Mouse (Mus musculus): Measurements from ENCODE around the gene Rhot1. TPM values are rescaled to one million over a fixed set of nuclear protein-coding genes. Genes with fewer than 3 reads are reported as not detected.
"Not testable (repeated sequence)": the region's sequence is repeated elsewhere in the genome, so short reads cannot be mapped to it uniquely, and the experiment has no call there.

Rhot1 gene
- total RNA-seq (2021), result 10 to 100 TPM; 45.4 to 50.6 TPM
- long read RNA-seq, experiment 1, full-length matches to known transcripts, result 38 of 84 reads
- long read RNA-seq, experiment 1, partial matches to known transcripts, result 5 of 84 reads
- long read RNA-seq, experiment 1, other reads (novel, unspliced or antisense), result 41 of 84 reads
- long read RNA-seq, experiment 2, full-length matches to known transcripts, result 52 of 97 reads
- long read RNA-seq, experiment 2, partial matches to known transcripts, result 4 of 97 reads
- long read RNA-seq, experiment 2, other reads (novel, unspliced or antisense), result 41 of 97 reads

GRCm38 (mm10) chr11:80208860-80209800 lies at the start of gene Rhot1:
Gene Rhot1 (plus strand): TSS chr11:80209019.
- peak; percentile 97 for DNase-seq

- no peak for DNase-seq
These were observed 47.8 kb upstream of the Rhot1 start for GRCm38 (mm10) chr11:80161041-80161440.

DNA sequence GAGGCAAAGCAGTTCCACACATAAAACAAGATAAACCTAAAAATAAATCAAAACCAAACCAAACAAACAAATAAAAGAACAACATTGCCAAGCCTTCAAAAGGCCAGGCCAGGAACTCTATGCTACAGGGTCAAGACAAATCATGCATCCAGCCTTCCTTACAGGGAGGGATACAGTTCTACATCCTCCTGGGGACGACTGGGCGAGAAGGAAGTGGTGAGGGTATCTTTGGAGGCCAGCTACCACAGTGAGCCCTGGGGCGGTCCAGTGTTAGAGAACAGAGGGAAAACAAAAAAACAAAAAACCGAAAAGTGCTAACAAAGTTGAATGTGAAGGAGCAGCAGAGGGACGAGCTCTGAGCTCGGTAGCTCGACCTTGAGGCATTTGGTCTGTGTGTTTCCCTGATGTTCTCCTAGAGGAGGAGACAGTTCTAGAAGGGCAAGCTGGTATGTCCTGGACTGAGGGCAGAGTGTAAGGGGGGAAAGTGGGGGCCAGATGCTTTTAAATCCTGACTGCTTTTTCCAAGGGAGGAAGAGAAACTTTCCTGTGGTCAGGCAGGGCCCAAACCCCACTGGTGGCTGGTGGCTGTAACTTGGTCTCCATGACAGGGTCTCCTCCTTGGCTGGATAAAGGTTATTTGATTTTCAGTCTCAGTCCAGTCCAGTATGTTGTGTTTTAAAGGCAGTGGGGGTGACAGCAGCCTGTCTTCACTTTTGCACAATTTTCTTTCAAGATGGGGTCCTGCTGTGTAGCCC lies 45.3 kb upstream of the Rhot1 start:
- DNase-seq, result no peak

- DNase-seq, result no peak
These were observed 44.6 kb upstream of the Rhot1 start for GRCm38 (mm10) chr11:80164224-80164623.

GRCm38 (mm10) chr11:80168121-80168520 lies 40.7 kb upstream of the Rhot1 start:
- no peak for DNase-seq

DNA sequence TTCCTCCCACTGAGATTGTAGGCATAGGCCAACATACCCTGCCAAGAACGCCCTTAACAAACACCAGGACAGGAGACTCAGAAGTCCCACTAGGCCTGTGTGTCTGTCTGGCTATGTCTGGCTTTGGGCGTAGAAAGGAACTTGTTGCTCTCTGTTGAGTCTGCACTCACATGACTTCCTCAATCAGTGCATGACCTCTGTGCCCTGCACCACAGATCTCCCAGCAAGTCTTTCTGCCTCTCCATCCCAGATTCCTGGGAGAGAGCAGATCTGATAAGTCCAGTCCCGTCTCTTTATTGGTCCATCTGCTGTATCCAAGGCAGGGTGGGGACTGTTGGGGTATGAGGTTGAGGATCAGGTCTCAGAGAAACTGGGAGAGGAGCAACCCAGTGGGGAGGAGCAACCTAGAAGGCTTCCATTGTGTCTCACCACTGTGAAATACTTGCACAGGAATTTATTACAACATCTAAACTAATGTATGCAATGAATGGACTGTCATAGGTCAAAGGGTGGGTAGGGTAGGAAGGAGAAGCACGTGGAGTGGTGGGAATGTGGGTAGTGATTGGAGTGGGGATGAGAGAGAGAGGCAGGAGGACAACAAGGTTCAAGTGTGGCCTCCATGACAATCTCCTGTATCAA lies 40.1 kb upstream of the Rhot1 start:
- DNase-seq, result no peak

- no peak for DNase-seq
These were observed 39.2 kb upstream of the Rhot1 start for GRCm38 (mm10) chr11:80169629-80170028.

DNA sequence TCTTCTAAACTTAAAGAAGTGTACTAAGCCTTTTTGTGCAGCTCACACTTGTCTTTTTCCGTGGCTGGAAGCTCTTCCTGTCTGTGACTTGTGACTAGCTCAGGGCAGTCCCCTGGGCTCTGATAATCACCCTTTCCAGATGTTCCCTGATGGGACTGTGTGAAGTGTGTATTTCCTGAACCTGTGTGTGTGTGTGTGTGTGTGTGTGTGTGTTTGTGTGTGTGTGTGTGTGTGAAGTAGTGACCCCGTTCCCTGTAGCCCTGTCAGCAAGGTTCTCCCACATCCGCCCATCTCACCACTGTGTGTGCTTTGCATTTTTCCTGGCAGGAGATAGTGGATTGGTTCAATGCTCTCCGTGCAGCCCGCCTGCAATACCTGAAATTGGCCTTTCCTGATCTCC lies 38.5 kb upstream of the Rhot1 start:
- DNase-seq, result no peak

DNA sequence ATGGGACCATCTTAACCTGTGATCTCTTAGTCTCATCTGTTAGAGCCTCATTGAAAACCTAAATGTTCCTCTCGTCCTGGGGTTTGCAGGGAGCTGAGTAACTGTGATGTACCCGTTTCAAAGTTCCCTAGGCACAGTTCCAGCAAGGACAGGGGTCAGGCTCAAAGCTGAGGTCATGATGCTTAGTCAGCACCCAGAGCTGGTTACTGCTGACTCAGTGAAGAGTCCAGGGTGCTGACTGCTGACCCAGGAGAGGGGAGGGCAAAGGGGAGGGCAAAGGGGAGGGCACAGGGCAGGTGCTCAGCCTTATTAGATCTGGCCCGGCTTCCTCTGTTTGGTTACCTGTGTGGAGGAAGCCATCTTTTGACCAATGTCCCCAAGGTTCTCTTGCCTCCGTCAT lies 36.9 kb upstream of the Rhot1 start:
- no peak for DNase-seq

DNA sequence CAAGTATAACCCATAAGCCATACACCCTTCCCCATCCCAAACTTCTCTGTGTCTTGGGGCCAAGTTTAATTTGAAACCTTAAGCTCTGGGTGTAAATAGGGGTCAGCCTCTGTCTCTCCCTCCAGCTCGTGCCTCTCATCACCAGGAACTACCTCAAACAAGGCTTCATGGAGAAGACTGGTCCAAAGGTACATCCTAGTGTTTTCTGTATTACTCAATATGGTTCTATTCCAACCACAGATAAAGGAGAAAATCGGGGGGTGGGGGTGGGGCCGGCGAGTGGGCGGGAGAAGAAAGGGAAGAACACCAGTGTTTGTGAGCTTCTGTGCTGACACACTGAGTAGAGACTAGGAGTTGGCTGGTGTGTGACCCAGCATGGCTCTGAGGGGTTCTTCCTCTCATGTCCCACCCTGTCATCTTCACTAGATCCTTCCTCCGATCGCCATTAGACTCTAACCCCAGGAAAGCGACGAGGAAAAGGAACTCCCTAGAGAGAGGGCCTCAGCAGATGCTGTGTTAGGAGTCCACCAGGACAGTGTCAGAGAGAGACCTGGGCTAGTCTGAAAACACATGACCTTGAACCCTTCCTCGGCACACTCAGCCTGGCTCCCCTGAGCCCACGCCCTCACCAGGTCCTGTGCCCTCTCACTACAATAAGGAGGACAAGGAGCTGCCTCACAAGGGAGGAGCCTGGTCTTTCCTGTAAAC lies 34.7 kb upstream of the Rhot1 start:
- DNase-seq, result no peak

DNA sequence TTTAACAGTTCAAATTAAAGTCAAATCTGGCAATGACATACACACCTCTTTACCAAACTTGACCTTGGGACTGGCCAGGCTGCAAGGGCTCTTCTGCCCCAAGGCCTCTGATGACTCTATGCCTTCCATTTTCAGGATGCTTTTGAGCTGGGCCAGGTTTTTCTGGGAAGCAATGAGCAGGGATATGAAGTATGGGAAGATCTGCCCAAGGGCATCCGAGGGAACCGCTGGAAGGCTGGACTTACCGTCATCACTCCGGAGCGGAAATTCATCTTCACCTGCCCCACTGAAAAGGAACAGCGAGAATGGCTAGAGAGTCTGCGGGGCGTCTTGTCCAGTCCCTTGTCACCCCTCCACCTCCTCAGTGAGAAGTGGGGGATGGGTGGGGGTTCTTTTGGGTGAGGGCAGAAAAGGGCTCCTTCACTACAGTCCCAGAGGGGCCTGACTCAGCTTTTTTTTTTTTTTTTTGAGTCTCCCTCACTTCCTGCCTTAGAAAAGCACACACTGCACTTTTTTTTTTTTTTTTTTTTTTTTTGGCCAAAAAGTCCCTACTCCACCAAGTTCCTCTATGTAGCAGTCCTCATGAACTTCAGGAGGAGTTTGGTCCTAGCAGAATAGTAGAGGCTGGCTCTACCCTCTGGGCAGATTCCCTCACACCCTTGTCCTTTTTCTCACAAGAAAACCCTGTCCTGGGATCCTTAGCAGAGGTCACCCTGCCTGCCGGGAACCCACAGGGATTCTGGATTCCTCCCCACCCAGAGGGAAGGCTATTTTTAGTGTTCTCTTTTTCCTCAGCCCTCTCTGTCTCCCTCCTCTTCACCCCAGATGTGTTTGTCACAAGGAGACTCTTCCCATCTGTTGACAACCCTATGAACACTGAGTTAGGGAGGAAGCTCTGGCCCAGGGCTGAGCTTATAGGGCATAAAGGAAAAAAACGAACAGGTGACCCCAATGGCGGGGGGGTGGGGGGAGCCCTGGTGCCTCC lies 31.6 kb upstream of the Rhot1 start:
- no peak for DNase-seq

DNA sequence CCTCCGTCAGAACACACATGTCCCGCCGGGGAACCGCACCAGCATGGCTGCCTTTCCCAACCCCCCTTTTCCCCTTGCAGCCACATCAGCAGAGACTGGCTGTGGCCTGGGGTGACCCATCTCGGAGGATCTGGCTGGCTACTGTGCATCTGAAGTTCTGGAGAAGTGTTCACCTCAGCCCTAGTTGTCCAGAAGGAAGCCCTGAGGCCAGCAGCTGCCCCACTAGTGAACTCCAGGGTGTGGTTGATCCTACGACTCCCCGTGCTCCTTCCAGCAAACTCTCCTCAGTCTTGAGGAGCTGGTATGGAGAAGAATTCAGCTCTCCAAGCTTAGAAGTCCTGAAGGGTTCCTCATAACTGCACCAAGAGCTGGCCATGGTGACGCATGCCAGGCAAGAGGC lies 30.5 kb upstream of the Rhot1 start:
- no peak for DNase-seq

DNA sequence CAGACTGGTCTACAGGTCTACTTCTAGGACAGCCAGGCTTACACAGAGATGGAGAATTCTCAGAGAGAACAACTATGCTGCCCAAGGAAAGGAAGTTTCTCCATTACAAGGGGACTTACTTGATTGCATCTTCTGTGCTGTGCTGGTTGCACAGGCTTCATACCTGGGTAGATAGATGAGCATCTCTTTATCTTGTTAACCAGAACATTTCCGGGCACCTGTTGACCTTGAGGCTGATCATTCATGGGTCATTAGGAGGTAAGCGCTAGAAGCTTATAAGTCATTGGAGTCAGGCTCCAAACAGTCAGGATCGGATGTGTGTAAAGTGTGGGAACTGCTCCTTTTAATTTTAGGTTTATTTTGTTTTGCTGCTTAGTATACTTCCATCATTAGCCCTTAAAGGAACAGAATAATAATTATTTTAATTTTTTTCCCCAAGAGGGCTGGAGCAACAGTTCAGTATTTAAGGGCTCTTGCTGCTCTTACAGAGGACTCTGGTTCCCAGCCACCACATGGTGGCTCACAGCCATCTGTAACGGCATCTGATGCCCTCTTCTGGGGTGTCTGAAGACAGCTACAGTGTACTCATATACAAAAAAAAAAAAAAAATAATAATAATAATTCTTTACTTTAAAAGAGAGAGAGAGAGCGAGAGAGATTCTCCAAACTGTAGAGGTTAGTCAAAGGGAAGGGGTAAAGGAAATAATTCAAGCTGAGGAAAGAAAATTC lies 27.6 kb upstream of the Rhot1 start:
- no peak for DNase-seq

DNA sequence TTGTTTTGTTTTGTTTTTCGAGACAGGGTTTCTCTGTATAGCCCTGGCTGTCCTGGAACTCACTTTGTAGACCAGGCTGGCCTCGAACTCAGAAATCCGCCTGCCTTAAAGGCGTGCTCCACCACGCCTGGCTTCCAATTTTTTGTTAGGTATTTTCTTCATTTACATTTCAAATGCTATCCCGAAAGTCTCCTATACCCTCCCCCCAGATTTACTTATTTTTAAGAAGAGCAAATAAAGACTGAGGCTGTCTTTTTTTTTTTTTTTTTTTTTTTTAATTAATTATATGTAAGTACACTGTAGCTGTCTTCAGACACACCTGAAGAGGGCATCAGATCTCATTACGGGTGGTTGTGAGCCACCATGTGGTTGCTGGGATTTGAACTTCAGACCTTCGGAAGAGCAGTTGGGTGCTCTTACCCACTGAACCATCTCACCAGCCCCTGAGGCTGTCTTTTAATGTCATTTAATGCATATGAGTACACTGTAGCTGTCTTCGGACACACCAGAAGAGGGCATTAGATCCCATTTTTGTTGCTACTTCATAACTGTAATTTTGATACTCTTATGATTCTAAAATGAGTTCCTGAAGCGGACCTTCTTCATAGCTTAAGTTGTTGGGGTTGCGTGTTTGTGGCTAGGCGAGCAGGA lies 25.6 kb upstream of the Rhot1 start:
- not testable (repeated sequence) for DNase-seq

GRCm38 (mm10) chr11:80183705-80184255 lies 25.0 kb upstream of the Rhot1 start, which contains the start of gene Rnf135:
Gene Rnf135 (plus strand): TSS chr11:80183851.
- DNase-seq, result peak; percentile 96

DNA sequence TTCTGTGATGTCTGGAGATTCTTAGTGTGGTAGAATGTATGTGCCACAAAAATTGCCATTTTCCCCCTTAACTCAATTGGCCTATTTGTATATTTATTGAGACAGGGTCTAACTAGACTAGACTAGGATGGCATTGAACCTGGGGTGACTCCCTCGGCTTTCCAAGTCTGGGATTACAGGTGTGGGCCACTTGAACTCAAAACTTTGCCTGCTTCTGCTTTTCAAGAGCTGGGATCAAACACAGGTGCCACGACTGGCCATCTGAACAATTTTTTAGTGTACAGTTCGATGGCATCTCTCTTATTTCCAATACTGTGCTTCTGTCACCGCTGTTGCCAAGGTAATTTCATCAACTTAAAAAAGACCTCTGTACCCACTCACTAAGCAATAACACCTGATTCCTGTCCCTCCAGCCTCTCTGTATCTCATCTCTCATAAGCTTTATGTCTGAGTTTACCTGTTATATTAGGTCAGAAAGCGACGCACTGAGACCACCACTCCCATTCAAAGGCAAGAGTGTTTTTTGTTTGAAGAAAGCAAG lies 24.2 kb upstream of the Rhot1 start:
- DNase-seq, result no peak

DNA sequence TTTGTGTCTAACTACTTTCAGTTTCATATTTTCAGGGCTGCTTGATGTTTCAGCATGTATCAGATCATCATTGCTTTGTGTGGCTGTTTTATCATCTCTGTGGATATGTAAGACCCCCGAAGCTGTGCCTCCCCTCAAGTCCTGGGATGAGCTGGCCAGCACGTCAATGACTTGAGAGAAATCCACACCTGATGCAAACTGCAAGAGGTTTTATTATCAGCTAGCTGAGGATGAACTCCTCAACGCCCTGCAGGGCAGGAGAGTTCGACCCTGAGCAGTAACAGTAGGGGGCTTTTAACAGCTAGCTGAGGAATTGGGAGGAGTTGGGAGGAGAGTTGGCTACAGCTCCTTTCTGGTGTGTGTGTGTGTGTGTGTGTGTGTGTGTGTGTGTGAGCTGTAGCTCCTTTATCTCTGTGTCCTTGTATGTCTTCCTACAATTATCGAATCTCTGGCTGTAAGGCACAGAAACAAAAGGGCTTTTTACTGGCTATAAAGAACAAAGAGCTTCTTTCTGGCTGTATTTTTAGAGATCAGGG lies 23.3 kb upstream of the Rhot1 start:
- not testable (repeated sequence) for DNase-seq

DNA sequence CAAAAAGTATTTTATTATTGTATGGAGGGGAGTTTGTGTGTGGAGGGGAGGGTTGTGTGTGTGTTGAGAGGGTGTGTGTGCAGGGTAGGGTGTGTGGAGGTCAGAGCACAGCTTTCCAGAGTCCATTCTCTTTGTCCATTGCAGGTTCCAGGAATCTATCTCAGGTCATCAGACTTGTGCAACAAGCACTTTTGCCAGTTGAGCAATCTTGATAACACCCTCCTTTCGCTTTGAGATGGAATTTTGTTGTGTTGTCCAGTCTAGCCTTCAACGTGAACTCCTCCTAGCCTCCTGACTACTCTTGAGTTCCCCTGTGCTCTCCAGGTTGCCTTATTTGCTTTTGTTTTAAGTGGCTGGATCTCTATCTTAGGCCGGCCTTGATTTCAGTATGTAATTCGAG lies 18.5 kb upstream of the Rhot1 start:
- DNase-seq, result no peak
